Mouse (Mus musculus): ENCODE results near the gene Asb11.

GRCm38 (mm10) chrX:164436709-164437108 is at the start of gene Asb11:
- TF ChIP-seq CTCF (IDR thresholded peaks at IDR 0.05; ENCODE audit: control insufficient read depth, insufficient read depth, insufficient replicate concordance, low read depth, low read length) (no peak), POLR2A (IDR thresholded peaks at IDR 0.05; ENCODE audit: control insufficient read depth, low read depth, low read length) (no peak)

All from testis, adult 2 months (tissue).